Mouse (Mus musculus): Measurements from ENCODE around the gene Gfy. TPM values are rescaled to one million over a fixed set of nuclear protein-coding genes. Genes with fewer than 3 reads are reported as not detected.
"Not testable (repeated sequence)": the region's sequence is repeated elsewhere in the genome, so short reads cannot be mapped to it uniquely, and the experiment has no call there.

Gfy gene
- polyA plus RNA-seq, 1 experiment, result 1.2 TPM

DNA sequence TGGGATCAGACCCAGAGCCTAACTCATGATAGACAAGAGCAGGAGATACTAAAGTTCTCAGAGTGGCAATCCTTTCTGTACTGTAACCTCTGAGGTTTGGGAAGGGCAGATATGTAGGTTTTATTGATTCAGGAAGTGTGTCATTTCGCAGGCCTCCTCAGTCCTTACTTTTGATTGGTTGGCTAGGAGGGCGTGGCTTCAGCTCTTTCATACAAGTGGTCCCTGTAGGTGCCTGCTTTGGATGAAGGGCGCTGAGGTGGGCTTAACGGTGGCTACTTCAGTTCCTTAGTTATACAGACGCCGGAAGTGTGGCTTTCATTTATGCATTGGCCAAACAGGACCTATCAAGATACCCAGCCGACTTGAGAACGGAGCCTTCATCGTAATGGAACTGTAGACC lies 23.8 kb downstream of the Gfy start:
- 85% methylated on average over 9 of the region's 9 CpGs for WGBS
- no peak overlapping the region for H3K4me3 ChIP-seq (replicated peaks; ENCODE audit: control insufficient read depth, low read depth, low read length)
- H3K4me1 ChIP-seq (ENCODE audit: control insufficient read depth, insufficient read depth, low read length), result no peaks in the 10 kb centered on the region; the same call in 1 of the 2 replicates
- TF ChIP-seq CTCF (IDR thresholded peaks at IDR 0.05; ENCODE audit: control insufficient read depth, insufficient read depth, low read length) (no peak), POLR2A (IDR thresholded peaks at IDR 0.05; ENCODE audit: borderline replicate concordance, control insufficient read depth, low read depth, low read length) (no peak)
- H3K27ac ChIP-seq (ENCODE audit: control insufficient read depth, insufficient read depth, low read depth, low read length, poor library complexity), result no peak overlapping the region

DNA sequence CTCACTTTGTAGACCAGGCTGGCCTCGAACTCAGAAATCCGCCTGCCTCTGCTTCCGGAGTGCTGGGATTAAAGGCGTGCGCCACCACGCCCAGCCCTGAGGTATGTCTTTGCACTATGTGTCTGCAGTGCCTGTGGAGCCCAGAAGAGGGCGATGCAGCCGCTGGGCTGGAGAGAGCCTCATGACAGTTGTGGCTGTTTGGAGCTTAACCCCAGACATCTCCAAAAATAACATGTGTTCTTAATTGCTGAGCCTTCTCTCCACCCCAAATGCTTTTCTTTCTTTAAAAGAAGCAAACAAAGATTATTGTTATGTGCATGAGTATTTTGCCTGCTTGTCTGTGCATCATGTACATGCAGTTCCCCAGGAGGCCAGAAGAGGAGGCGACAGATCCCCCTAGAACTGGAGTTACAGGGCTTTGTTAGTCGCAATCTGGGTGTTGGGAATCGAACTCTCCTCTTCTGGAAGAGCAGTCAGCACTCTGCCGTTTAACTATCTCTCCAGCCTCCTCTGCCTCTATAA lies 24.3 kb downstream of the Gfy start:
- H3K4me1 ChIP-seq (ENCODE audit: control insufficient read depth, insufficient read depth, low read length), result no peaks in the 10 kb centered on the region; the same call in 1 of the 2 replicates
- TF ChIP-seq CTCF (IDR thresholded peaks at IDR 0.05; ENCODE audit: control insufficient read depth, insufficient read depth, low read length) (peak; percentile 53), POLR2A (IDR thresholded peaks at IDR 0.05; ENCODE audit: borderline replicate concordance, control insufficient read depth, low read depth, low read length) (no peak)
- WGBS, result 65% methylated on average over 12 of the region's 12 CpGs
- no peak overlapping the region for H3K4me3 ChIP-seq (replicated peaks; ENCODE audit: control insufficient read depth, low read depth, low read length)
- no peak overlapping the region for H3K27ac ChIP-seq (ENCODE audit: control insufficient read depth, insufficient read depth, low read depth, low read length, poor library complexity)

DNA sequence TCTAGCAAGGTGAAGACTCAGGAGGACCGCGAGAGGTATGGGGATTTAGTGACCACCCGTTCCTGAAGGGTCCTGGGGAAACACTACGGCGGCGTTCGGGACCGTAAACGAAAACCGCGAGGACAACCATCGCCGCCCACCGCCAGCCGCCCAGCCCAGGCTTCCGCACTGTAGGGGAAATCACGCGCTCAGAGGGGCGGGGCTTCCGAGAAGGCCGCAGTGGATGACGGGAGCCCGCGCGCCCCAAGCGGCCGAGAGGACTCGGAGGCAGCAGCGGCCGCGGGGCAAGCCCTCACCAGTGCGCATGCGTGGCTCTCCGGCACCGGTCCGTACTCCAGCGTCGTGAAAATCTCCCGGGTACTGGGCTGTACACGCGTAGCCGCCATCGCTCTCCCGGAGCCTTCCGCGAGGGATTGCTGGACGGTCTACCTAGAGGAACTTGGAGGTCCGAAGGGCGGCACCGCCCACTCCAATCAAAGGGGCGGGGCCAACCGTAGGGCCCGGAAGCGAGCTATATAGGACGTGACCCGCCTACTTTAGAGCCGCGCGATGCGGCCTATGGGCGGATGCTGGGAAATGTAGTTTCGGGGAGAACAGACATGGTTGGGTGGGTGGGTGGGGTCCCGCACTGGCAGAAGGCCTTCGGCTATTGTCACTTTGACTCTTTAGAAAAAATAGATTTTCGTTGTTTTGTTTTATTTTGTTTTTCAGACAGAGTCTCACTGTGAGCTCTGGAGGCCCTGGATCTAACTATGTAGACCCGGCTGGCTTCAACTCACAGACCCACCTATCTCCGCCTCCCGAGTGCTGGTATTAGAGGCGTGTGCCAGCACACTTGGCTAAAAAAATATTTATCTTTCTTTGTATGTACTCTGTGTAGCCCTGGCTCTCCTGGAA lies 25.0 kb downstream of the Gfy start, which contains the start of the genes Pih1d1 and Aldh16a1:
Pih1d1 (plus strand) TSS at position 208 of the 897 bp plus-strand sequence.
Aldh16a1 (minus strand) TSS at position 489 of the 897 bp plus-strand sequence.
- Histone ChIP-seq H3K27ac (ENCODE audit: control insufficient read depth, insufficient read depth, low read depth, low read length, poor library complexity) (peak within 1 kb of the TSS; percentile 94), H3K4me3 (replicated peaks; ENCODE audit: control insufficient read depth, low read depth, low read length) (peak within 1 kb of the TSS; percentile 96), H3K4me1 (ENCODE audit: control insufficient read depth, insufficient read depth, low read length) (no peaks in the 10 kb centered on the region; the same call in 1 of the 2 replicates)
- peak; percentile 94 for TF ChIP-seq POLR2A (IDR thresholded peaks at IDR 0.05; ENCODE audit: borderline replicate concordance, control insufficient read depth, low read depth, low read length)
- TF ChIP-seq CTCF (IDR thresholded peaks at IDR 0.05; ENCODE audit: control insufficient read depth, insufficient read depth, low read length), result peak; percentile 50; the same call in 1 of the 2 replicates
- WGBS, result 2% methylated on average over 69 of the region's 69 CpGs

DNA sequence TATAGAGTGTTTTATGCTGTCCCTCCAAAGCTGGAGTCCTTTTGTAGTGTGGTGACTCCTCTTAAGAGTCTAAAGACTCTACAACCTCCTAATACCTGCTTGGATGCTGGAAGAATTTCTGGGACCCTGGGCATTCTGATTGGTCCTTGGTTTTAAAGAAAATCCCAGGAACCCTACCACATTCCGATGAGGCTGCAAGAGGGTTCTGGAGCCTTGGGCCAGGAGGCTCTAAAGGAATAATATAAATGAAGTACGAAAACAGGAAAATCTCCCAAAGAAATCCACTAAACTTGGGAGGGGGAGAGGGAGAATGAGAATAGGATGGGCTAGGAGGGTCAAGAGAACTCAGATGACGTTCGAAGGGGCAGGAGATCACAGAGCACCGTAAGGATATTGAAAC lies 25.8 kb downstream of the Gfy start:
- no peak for TF ChIP-seq CTCF (IDR thresholded peaks at IDR 0.05; ENCODE audit: control insufficient read depth, insufficient read depth, low read length)
- TF ChIP-seq POLR2A (IDR thresholded peaks at IDR 0.05; ENCODE audit: borderline replicate concordance, control insufficient read depth, low read depth, low read length), result no peak
- H3K4me3 ChIP-seq (replicated peaks; ENCODE audit: control insufficient read depth, low read depth, low read length), result peak overlapping the region; percentile 96
- WGBS, result 3% methylated on average over 5 of the region's 5 CpGs
- peak overlapping the region; percentile 94 for H3K27ac ChIP-seq (ENCODE audit: control insufficient read depth, insufficient read depth, low read depth, low read length, poor library complexity)
- no peaks in the 10 kb centered on the region; the same call in 1 of the 2 replicates for H3K4me1 ChIP-seq (ENCODE audit: control insufficient read depth, insufficient read depth, low read length)

DNA sequence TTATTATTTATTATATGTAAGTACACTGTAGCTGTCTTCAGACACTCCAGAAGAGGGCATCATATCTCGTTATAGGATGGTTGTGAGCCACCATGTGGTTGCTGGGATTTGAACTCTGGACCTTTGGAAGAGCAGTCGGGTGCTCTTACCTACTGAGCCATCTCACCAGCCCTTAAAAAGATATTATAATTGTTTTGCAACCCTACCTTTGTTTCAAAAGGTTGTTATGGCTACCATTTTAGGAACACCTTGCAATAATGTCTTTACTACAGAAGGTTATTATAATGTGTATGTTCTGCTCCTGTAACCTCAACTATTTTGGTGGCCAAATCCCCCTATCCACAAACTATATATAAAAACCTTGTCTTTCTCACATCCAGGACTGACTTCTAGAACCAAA lies 26.3 kb downstream of the Gfy start:
- H3K4me1 ChIP-seq (ENCODE audit: control insufficient read depth, insufficient read depth, low read length); H3K4me3 ChIP-seq (replicated peaks; ENCODE audit: control insufficient read depth, low read depth, low read length); H3K27ac ChIP-seq (ENCODE audit: control insufficient read depth, insufficient read depth, low read depth, low read length, poor library complexity): not testable (repeated sequence)
- WGBS, result 83% methylated on average over 2 of the region's 2 CpGs

DNA sequence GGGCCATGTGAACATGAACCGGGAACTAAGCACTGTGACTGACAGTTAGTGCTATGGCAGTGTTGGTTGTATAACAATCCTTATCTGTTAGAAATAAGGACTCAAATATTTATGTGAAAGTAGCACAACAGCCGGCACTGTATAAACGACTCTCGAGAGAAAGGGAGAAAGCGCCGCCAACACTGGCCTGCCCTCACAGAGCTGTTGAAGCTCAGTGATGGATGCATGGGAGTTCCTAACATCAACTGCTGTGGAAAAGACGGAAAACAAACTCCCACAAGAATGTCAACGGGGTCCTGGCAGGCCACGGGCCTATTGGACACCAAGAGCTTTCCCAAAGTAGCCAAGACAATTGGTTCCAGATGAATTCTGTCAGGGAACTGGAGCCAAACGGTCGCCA lies 28.1 kb downstream of the Gfy start:
- H3K4me1 ChIP-seq (ENCODE audit: control insufficient read depth, insufficient read depth, low read length), result no peaks in the 10 kb centered on the region; the same call in 1 of the 2 replicates
- TF ChIP-seq POLR2A (IDR thresholded peaks at IDR 0.05; ENCODE audit: borderline replicate concordance, control insufficient read depth, low read depth, low read length) (no peak), CTCF (IDR thresholded peaks at IDR 0.05; ENCODE audit: control insufficient read depth, insufficient read depth, low read length) (no peak)
- WGBS, result 67% methylated on average over 11 of the region's 11 CpGs

DNA sequence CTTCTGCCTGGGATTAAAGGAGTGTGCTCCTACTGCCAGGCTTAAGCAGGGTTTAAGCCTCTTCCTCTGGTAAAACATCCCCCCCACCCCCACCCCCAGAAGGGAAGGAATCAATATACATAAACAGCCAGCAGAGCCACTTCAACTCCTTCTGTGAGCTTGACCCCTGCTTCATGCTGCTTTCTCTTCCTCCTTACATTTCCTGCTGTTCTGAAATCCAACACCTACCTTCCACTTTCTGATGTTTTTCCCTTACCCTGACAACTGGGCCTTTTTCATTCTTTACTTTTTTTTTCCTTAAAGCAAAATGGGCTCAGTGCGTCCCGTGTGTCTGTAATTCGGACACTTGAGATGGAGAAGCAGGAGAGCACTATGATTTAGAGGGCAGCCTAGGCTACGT lies 29.0 kb downstream of the Gfy start:
- 70% methylated on average over 4 of the region's 4 CpGs for WGBS
- Histone ChIP-seq H3K4me3 (replicated peaks; ENCODE audit: control insufficient read depth, low read depth, low read length) (no peak overlapping the region), H3K27ac (ENCODE audit: control insufficient read depth, insufficient read depth, low read depth, low read length, poor library complexity) (no peak overlapping the region), H3K4me1 (ENCODE audit: control insufficient read depth, insufficient read depth, low read length) (no peaks in the 10 kb centered on the region; the same call in 1 of the 2 replicates)
- TF ChIP-seq CTCF (IDR thresholded peaks at IDR 0.05; ENCODE audit: control insufficient read depth, insufficient read depth, low read length) (no peak), POLR2A (IDR thresholded peaks at IDR 0.05; ENCODE audit: borderline replicate concordance, control insufficient read depth, low read depth, low read length) (no peak)

More for the DNA sequence above, 28.1 kb downstream of the Gfy start:
- Histone ChIP-seq H3K27ac (ENCODE audit: control insufficient read depth, insufficient read depth, low read depth, low read length, poor library complexity) (no peak overlapping the region), H3K4me3 (replicated peaks; ENCODE audit: control insufficient read depth, low read depth, low read length) (no peak overlapping the region)

DNA sequence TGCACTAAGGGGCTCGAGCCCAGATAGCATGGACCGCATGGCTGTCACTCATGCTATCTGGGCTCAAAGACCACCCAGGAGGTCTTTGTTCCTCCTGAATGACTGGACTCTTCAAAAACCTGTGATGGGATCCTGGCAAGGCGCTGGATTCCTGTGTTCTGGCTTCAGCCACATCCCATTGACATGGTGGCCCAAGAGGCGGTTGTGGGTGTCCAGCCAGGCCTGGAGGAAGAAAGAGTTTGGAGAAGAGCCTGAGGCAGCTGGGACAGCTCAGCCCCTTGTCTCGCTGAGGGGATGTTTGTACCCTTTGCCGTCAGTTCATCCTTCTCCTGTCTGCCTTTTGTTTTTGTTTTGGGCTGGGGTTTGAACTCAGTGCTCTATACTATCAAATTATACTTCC lies 29.8 kb downstream of the Gfy start:
- no peak for TF ChIP-seq POLR2A (IDR thresholded peaks at IDR 0.05; ENCODE audit: borderline replicate concordance, control insufficient read depth, low read depth, low read length)
- no peak for TF ChIP-seq CTCF (IDR thresholded peaks at IDR 0.05; ENCODE audit: control insufficient read depth, insufficient read depth, low read length)
- Histone ChIP-seq H3K27ac (ENCODE audit: control insufficient read depth, insufficient read depth, low read depth, low read length, poor library complexity) (no peak overlapping the region), H3K4me3 (replicated peaks; ENCODE audit: control insufficient read depth, low read depth, low read length) (no peak overlapping the region), H3K4me1 (ENCODE audit: control insufficient read depth, insufficient read depth, low read length) (no peaks in the 10 kb centered on the region; the same call in 1 of the 2 replicates)
- WGBS, result 81% methylated on average over 6 of the region's 6 CpGs

Data from bone marrow, adult 2 months (tissue).